Mouse (Mus musculus): ENCODE data around the gene Cbx2. TPM values are rescaled to one million over a fixed set of nuclear protein-coding genes. Genes with fewer than 3 reads are reported as not detected.
A peak's percentile ranks its signal among the peaks of the same experiment; 100 is the strongest.

The Cbx2 gene
- polyA plus RNA-seq, 1 experiment: 10.2 TPM

DNA sequence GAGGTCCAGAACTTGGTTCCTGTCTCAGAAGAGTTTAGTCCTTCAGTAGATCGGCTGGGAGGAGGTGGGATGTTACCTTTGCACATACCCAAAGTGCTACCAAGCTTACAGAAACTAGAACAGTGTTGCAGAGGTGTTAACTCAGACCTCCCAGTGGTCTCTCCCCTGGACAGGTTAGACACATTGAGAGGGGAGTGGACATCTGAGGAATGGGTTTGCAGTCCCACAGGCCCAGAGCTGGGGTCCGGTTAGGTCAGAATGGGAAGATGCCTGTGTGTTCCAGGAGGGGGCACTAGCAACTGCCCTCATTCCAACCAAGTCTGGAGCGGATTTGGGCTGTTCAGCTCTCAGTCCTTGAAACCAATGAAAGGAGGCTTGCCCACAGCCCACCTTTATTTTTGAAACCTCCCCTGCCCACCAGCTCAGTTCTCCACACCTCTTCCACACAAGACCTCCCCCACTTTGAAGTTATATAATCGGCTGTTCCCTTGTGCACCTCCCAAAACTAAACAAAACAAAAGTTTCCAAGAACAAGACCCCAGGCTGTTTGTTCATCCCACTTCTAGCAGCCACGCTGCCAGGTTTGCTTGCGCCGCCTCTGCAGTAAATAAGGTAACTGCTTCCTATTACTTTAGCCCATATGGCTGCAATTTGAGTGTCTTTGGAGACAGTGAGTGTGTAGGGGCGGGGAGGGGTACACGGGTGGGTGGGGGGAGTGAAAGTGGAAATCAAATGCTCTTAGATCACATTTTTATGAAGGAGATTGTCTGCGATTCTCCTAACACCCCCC lies 21.2 kb downstream of the Cbx2 start:
- Histone ChIP-seq H3ac (ENCODE audit: control insufficient read depth, insufficient read length) (no peak overlapping the region), H3K4me2 (ENCODE audit: low read depth) (no peak overlapping the region), H3K79me2 (ENCODE audit: control insufficient read depth, insufficient read depth) (peaks cover 11% of the 10 kb centered on the region), H3K4me3 (no peak overlapping the region), H3K36me3 (ENCODE audit: control insufficient read depth, insufficient read depth) (no peaks in the 10 kb centered on the region), H3K27me3 (ENCODE audit: control insufficient read depth, insufficient read depth, insufficient read length) (peaks cover 36% of the 10 kb centered on the region)
- TF ChIP-seq E2F4 (IDR thresholded peaks at IDR 0.05; ENCODE audit: insufficient read depth) (no peak), REST (IDR thresholded peaks at IDR 0.05; ENCODE audit: insufficient read depth, insufficient read length) (no peak), MYOD1 (IDR thresholded peaks at IDR 0.05; ENCODE audit: control insufficient read depth in 1 of 3, insufficient read length in 2 of 3, low read depth in 2 of 3) (no peak), TCF3 (IDR thresholded peaks at IDR 0.05; ENCODE audit: insufficient read length, low read depth) (no peak), TCF12 (IDR thresholded peaks at IDR 0.05; ENCODE audit: insufficient read depth, poor library complexity, severe bottlenecking) (no peak), CEBPB (IDR thresholded peaks at IDR 0.05; ENCODE audit: insufficient read depth, poor library complexity, severe bottlenecking) (no peak), POLR2A (IDR thresholded peaks at IDR 0.05; ENCODE audit: insufficient read length, low read depth) (no peak), POLR2AphosphoS2 (IDR thresholded peaks at IDR 0.05; ENCODE audit: insufficient read length, low read depth) (no peak), MAX (IDR thresholded peaks at IDR 0.05; ENCODE audit: low read depth) (no peak), USF1 (IDR thresholded peaks at IDR 0.05; ENCODE audit: low read depth) (no peak), SRF (IDR thresholded peaks at IDR 0.05; ENCODE audit: control insufficient read depth, insufficient read length, low read depth) (no peak), MYOG (IDR thresholded peaks at IDR 0.05; ENCODE audit: control insufficient read depth in 1 of 3, insufficient read depth in 1 of 3, insufficient read length in 2 of 3, low read depth in 2 of 3) (no peak)

DNA sequence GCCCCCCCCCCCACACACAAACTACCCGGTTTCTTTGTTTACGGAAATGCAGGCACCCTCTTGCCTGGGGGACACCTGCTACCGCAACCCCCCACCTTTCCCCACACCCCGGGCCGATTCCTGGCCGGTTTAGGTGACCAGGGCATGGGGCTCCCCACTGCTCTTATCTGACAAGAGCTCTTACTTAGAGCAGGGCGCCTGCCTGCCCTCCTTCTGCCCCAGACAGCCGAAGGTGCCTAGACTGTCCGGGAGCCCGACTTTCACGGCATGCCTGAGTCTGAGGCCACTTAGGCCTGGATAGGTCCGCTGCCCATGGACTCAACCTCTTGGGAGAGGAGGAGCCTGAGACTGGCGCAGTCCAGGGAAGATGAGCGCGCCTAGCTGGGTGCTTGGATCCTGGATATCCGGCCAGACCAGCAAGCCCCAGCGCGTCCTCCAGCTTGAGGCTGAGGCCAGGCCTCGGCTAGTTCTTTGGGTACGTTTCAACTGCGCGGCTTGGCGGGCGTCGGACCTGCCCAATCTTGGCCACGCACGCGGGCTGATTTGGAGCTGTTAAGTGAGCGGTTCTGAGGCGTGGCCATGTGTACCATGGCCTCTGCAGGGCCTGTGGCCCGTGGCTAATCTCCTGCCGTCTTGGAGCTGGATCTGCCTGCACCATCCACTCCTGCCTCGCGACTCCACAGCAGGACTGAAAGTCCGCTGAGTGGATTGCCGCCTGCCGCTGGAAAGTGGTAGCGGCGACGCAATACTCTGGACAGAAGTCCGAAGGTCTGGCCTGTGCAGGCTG lies 22.0 kb downstream of the Cbx2 start:
- H3K4me3 ChIP-seq: no peak overlapping the region
- TF ChIP-seq REST (IDR thresholded peaks at IDR 0.05; ENCODE audit: insufficient read depth, insufficient read length): no peak
- no peak for TF ChIP-seq TCF12 (IDR thresholded peaks at IDR 0.05; ENCODE audit: insufficient read depth, poor library complexity, severe bottlenecking)
- no peak for TF ChIP-seq POLR2A (IDR thresholded peaks at IDR 0.05; ENCODE audit: insufficient read length, low read depth)
- no peak for TF ChIP-seq E2F4 (IDR thresholded peaks at IDR 0.05; ENCODE audit: insufficient read depth)
- no peak for TF ChIP-seq USF1 (IDR thresholded peaks at IDR 0.05; ENCODE audit: low read depth)
- no peak for TF ChIP-seq MYOD1 (IDR thresholded peaks at IDR 0.05; ENCODE audit: control insufficient read depth in 1 of 3, insufficient read length in 2 of 3, low read depth in 2 of 3)
- TF ChIP-seq POLR2AphosphoS2 (IDR thresholded peaks at IDR 0.05; ENCODE audit: insufficient read length, low read depth): no peak
- TF ChIP-seq MYOG (IDR thresholded peaks at IDR 0.05; ENCODE audit: control insufficient read depth in 1 of 3, insufficient read depth in 1 of 3, insufficient read length in 2 of 3, low read depth in 2 of 3): no peak
- TF ChIP-seq SRF (IDR thresholded peaks at IDR 0.05; ENCODE audit: control insufficient read depth, insufficient read length, low read depth): no peak
- TF ChIP-seq TCF3 (IDR thresholded peaks at IDR 0.05; ENCODE audit: insufficient read length, low read depth): no peak
- TF ChIP-seq CEBPB (IDR thresholded peaks at IDR 0.05; ENCODE audit: insufficient read depth, poor library complexity, severe bottlenecking): no peak
- TF ChIP-seq MAX (IDR thresholded peaks at IDR 0.05; ENCODE audit: low read depth): no peak
- peaks cover 36% of the 10 kb centered on the region for H3K27me3 ChIP-seq (ENCODE audit: control insufficient read depth, insufficient read depth, insufficient read length)
- H3K4me2 ChIP-seq (ENCODE audit: low read depth): no peak overlapping the region
- H3K36me3 ChIP-seq (ENCODE audit: control insufficient read depth, insufficient read depth): no peaks in the 10 kb centered on the region
- peaks cover 8% of the 10 kb centered on the region for H3K79me2 ChIP-seq (ENCODE audit: control insufficient read depth, insufficient read depth)
- no peak overlapping the region for H3ac ChIP-seq (ENCODE audit: control insufficient read depth, insufficient read length)

DNA sequence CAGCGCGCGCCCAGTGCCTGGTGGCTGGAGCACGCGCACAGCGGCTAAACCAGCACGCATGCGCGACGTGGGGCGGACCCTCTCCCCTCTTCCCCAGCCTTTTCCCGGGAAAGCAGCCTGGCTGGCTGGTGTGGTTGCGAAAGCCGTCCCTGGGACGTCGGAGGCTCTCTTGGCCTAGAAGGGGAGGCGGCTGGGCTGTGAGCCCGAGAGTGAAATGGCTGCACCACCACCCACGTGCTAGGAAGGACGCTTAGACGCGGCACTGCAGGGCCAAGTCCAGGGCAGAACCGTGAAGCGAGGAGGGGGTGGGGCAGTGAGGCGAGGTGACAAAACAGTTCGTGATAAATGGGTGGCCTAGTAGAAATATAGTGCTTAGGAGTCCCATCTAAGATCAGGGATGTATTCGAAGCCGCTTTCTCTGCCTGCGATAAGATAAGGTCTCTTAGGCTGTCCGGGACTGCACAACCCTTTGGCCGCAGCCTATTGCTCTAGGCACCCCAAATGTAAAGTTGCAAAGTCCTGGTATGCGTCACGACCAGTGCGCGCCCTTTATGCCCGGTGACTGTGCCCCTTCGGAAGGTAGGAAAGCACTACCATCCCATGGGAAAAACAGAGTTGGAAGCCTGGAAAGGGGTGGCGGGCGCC lies 24.0 kb downstream of the Cbx2 start:
- H3ac ChIP-seq (ENCODE audit: control insufficient read depth, insufficient read length): no peak overlapping the region
- peak overlapping the region; percentile 12 for H3K4me3 ChIP-seq
- TF ChIP-seq TCF12 (IDR thresholded peaks at IDR 0.05; ENCODE audit: insufficient read depth, poor library complexity, severe bottlenecking) (no peak), E2F4 (IDR thresholded peaks at IDR 0.05; ENCODE audit: insufficient read depth) (no peak), USF1 (IDR thresholded peaks at IDR 0.05; ENCODE audit: low read depth) (no peak), MAX (IDR thresholded peaks at IDR 0.05; ENCODE audit: low read depth) (no peak), CEBPB (IDR thresholded peaks at IDR 0.05; ENCODE audit: insufficient read depth, poor library complexity, severe bottlenecking) (0 out of 2 replicates have a peak, but pooled peaks have one; percentile 4), TCF3 (IDR thresholded peaks at IDR 0.05; ENCODE audit: insufficient read length, low read depth) (no peak), MYOD1 (IDR thresholded peaks at IDR 0.05; ENCODE audit: control insufficient read depth in 1 of 3, insufficient read length in 2 of 3, low read depth in 2 of 3) (no peak), POLR2A (IDR thresholded peaks at IDR 0.05; ENCODE audit: insufficient read length, low read depth) (peak; percentile 34)
- peak overlapping the region; percentile 76 for H3K4me2 ChIP-seq (ENCODE audit: low read depth)
- H3K36me3 ChIP-seq (ENCODE audit: control insufficient read depth, insufficient read depth): no peaks in the 10 kb centered on the region
- H3K27me3 ChIP-seq (ENCODE audit: control insufficient read depth, insufficient read depth, insufficient read length): peaks cover 41% of the 10 kb centered on the region
- no peaks in the 10 kb centered on the region for H3K79me2 ChIP-seq (ENCODE audit: control insufficient read depth, insufficient read depth)
